Mouse (Mus musculus) intestine, postnatal 0 days (tissue): ENCODE data around the gene Ap1s3. TPM values are rescaled to one million over a fixed set of nuclear protein-coding genes. Genes with fewer than 3 reads are reported as not detected.

ENCODE experiments used
- ATAC-seq: fragments of 200-750 bp; cut with Nextera tagmentation; 2 replicates; pipeline ENCODE4 v1.8.0; 2017; ENCODE audit warnings: mild to moderate bottlenecking, moderate TSS enrichment, moderate library complexity
- H3K27ac ChIP-seq: fragments of 300-500 bp; sonication (generic); 2 replicates; pipeline ENCODE4 v1.5.1; 2014; ENCODE audit warnings: mild to moderate bottlenecking, low read depth, low read length, moderate library complexity
- H3K27me3 ChIP-seq: fragments of 300-500 bp; sonication (generic); replicated peaks from 2 replicates; pipeline ENCODE4 v1.6.1; 2014; ENCODE audit warnings: low read length, mixed read lengths; ENCODE audit not compliant: control insufficient read depth, insufficient read depth
- H3K36me3 ChIP-seq: fragments of 300-500 bp; sonication (generic); 2 replicates; pipeline ENCODE4 v1.6.1; 2014; ENCODE audit warnings: mild to moderate bottlenecking, moderate library complexity; ENCODE audit not compliant: control insufficient read depth, insufficient read depth
- H3K4me1 ChIP-seq: fragments of 300-500 bp; sonication (generic); replicated peaks from 2 replicates; pipeline ENCODE4 v1.6.1; 2014; ENCODE audit warnings: antibody characterized with exemption, low read length, mixed read lengths; ENCODE audit not compliant: control insufficient read depth, insufficient read depth
- H3K4me2 ChIP-seq: fragments of 300-500 bp; sonication (generic); replicated peaks from 2 replicates; pipeline ENCODE4 v1.6.1; 2014; ENCODE audit warnings: low read depth, mild to moderate bottlenecking, moderate library complexity
- H3K4me3 ChIP-seq: fragments of 300-500 bp; sonication (generic); 2 replicates; pipeline ENCODE4 v1.5.1; 2014; ENCODE audit warnings: low read depth, low read length
- H3K9ac ChIP-seq: fragments of 300-500 bp; sonication (generic); 2 replicates; pipeline ENCODE4 v1.6.1; 2014; ENCODE audit warnings: mild to moderate bottlenecking, low read depth, low read length
- H3K9me3 ChIP-seq: fragments of 300-500 bp; sonication (generic); 2 replicates; pipeline ENCODE4 v1.6.1; 2016; ENCODE audit warnings: mixed run types; ENCODE audit not compliant: control insufficient read depth
- CTCF ChIP-seq: sonication (generic); IDR thresholded peaks from 2 replicates; pipeline ENCODE4 v1.5.1; 2016; ENCODE audit warnings: low read depth, mild to moderate bottlenecking, control low read depth, antibody characterized with exemption, moderate library complexity
- WGBS: fragments of 180-500 bp; shearing (Covaris S2); extraction: QIAGEN DNeasy Blood & Tissue Kit; methylation state at CpG from one replicate; pipeline ENCODE4 v1.1.7; 2014; 5-methylcytosine and 5-hydroxymethylcytosine counted together
- polyA plus RNA-seq: library from polyadenylated mRNA; unstranded; fragments of >200 nt; fragmentation: Nextera tagmentation; extraction: Ambion mirVana; gene quantifications from 2 replicates; pipeline ENCODE4 v1.2.1, GENCODE M21; 2015

Gene Ap1s3
- polyA plus RNA-seq, 1 experiment from 2014 or later, result 2.5 TPM

DNA sequence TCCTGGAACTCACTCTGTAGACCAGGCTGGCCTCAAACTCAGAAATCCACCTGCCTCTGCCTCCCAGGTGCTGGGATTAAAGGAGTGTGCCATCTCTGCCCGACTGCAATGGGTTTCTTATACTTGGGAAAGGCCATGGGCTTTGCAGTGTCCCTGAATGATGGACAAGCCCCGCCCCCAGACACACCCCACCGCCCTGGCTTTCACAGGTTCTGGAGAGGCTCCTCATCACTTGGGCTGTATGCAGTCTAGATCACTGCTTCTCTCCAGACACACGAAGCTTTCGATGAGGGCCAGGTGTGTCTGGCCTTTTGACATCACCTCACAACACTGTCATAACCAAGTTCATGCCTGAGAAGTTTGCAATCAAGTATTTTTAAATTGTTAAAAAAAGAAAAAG lies 25.2 kb upstream of the Ap1s3 start:
- Histone ChIP-seq H3K36me3 (0 out of 2 replicates have a peak, but pooled peaks cover 7% of the 10 kb centered on the region), H3K9me3 (no peaks in the 10 kb centered on the region), H3K4me1 (no peaks in the 10 kb centered on the region), H3K4me3 (no peak overlapping the region), H3K27me3 (no peaks in the 10 kb centered on the region), H3K9ac (no peak overlapping the region), H3K4me2 (no peak overlapping the region), H3K27ac (no peak overlapping the region)
- no peak for ATAC-seq
- WGBS, result 65% methylated on average over 5 of the region's 5 CpGs
- no peak for TF ChIP-seq CTCF

DNA sequence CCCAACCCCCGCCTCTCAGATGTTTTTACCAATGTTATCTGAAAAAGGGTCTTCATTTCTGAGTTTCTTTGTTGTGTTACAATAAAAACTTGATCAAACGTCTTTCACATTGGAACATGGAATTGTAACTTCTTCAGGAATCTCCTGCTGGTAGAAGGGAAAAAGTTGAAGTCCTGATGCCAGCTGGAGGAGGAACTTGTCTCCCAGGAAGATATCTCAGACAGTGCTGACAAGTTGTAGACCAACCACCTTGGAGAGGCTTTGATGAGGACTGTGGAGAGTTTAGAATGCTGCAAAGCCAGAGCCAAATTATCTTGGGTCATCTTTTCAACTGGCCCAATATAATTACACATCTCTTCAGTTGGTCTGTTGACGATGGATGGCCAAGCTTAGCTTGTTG lies 20.7 kb upstream of the Ap1s3 start:
- Histone ChIP-seq H3K9me3 (no peaks in the 10 kb centered on the region), H3K36me3 (no peaks in the 10 kb centered on the region), H3K27ac (no peak overlapping the region), H3K4me1 (no peaks in the 10 kb centered on the region), H3K4me3 (no peak overlapping the region), H3K9ac (no peak overlapping the region), H3K27me3 (no peaks in the 10 kb centered on the region), H3K4me2 (no peak overlapping the region)
- 87% methylated on average over 3 of the region's 3 CpGs for WGBS
- no peak for TF ChIP-seq CTCF
- ATAC-seq, result no peak

DNA sequence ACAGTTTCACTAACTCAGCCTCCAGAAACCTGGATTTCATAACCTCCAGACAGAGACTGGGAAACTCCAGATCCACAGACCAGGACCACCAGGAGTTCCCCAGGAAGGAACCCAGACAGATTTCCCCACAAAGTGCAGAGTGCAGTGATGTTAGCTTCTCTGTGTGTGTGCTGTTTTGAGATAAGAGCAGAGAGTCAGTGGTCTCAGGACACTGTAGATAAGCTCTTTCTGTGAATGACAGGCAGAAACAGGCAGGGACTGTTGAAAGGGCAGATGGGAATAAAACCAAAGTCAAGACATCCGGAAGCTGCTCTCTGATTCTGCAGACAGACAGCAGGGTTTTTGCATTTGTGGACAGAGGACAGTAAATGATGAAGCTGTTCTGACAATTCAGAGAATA lies 15.5 kb upstream of the Ap1s3 start:
- ATAC-seq, result no peak
- Histone ChIP-seq H3K4me1 (no peaks in the 10 kb centered on the region), H3K4me2 (no peak overlapping the region), H3K36me3 (no peaks in the 10 kb centered on the region), H3K4me3 (no peak overlapping the region), H3K27me3 (no peaks in the 10 kb centered on the region), H3K27ac (no peak overlapping the region), H3K9me3 (no peaks in the 10 kb centered on the region), H3K9ac (no peak overlapping the region)
- TF ChIP-seq CTCF, result no peak
- 80% methylated on average over 1 of the region's 1 CpGs for WGBS

DNA sequence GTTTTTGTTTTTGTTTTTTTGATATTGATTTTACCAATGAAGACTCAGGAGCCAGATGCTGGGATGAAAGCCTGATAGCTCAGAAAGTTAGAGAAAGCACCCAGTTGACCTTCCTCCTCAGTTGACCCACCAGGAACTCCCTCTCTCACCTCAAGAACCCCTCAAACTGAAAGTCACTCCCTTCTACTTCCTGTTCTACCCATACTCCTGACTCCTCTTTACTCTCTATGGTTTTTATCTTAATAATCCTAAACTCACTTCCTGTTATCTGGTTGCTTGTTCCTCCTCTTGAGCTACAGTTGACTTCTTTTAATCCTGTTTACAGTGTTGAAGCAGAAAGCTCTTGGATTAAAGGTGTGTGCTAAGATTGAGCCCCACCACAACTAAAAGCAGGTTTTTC lies 12.3 kb upstream of the Ap1s3 start:
- ATAC-seq, result no peak
- Histone ChIP-seq H3K36me3 (no peaks in the 10 kb centered on the region), H3K9me3 (no peaks in the 10 kb centered on the region), H3K4me1 (no peaks in the 10 kb centered on the region), H3K4me3 (no peak overlapping the region), H3K27ac (no peak overlapping the region), H3K27me3 (no peaks in the 10 kb centered on the region), H3K4me2 (no peak overlapping the region), H3K9ac (no peak overlapping the region)
- no peak for TF ChIP-seq CTCF

DNA sequence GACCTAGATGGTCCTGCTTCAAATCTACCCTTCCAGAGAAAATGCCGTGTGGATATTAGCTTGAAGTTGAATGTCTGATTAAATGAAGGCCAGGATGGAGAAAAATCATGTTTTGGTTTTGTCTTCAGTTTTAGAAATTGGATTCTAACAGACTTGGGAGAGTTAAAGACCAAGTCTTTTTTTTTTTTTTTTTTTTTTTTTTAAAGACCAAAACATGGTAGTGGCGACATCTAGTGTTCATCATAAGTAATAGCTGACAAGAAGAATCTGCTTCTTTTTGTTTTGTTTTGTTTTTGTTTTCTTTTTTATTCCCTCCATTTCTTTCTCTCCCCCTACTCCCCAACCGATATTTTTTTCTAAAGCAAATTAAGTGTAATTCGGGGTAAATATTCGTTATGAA lies 11.2 kb upstream of the Ap1s3 start:
- WGBS, result 14% methylated on average over 5 of the region's 5 CpGs
- H3K27ac ChIP-seq, result no peak overlapping the region
- no peak for ATAC-seq
- no peak overlapping the region for H3K9ac ChIP-seq
- H3K4me2 ChIP-seq, result no peak overlapping the region
- no peak overlapping the region for H3K4me3 ChIP-seq
- H3K36me3 ChIP-seq, result no peaks in the 10 kb centered on the region
- no peaks in the 10 kb centered on the region for H3K9me3 ChIP-seq
- no peaks in the 10 kb centered on the region for H3K4me1 ChIP-seq
- H3K27me3 ChIP-seq, result no peaks in the 10 kb centered on the region
- TF ChIP-seq CTCF, result peak; percentile 63

DNA sequence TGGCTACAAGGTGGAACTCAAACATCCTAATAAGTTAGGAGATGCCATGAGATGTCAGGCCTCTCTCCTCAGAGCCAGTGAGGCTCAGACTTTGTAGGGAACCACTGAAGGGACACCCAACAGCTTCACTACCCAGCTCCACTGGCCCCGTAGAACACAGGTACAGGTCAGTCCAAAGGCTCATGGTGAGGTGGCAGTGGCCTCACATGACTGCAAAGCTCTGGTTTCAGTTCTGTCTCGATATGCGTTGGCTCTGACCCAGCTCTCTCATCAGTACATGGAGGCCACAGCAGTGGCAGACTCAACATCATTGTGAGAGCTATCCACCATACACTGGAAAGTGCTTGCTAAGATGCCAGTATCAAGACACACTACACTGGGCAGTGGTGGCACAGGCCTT lies 9.0 kb upstream of the Ap1s3 start:
- ATAC-seq, result peak; percentile 82
- no peaks in the 10 kb centered on the region for H3K4me1 ChIP-seq
- H3K27me3 ChIP-seq, result no peaks in the 10 kb centered on the region
- TF ChIP-seq CTCF, result no peak
- H3K27ac ChIP-seq, result peak overlapping the region; percentile 74
- H3K9ac ChIP-seq, result no peak overlapping the region
- H3K4me2 ChIP-seq, result no peak overlapping the region
- H3K4me3 ChIP-seq, result no peak overlapping the region
- 64% methylated on average over 3 of the region's 3 CpGs for whole genome bisulfite sequencing
- no peaks in the 10 kb centered on the region for H3K9me3 ChIP-seq
- H3K36me3 ChIP-seq, result no peaks in the 10 kb centered on the region

DNA sequence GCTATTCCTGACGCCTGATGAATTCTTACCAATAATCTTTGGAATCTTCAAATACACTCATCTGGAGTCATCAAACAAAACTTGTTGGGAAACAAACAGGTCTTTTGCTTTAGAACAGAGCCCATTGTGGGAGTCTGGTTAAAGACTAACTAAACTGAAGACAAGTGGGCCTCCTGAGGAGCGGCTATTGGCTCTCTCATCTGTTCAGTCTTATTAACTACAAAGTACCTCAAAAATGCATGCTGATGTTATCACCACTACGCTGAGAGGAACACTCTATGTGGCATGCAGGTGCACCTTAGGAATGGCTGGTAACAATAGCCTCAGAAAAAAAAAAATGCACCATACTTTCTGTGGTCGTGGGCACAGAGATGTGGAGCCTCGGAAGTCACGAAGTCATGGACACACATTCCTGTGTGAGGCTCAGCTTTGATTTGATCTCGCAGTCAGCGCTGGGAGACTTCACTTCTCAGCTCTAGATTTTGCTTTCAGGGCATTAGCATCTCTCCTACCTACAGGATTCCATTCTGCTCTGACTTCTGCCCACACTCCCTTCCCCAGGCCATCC lies 6.4 kb upstream of the Ap1s3 start:
- no peak overlapping the region for H3K4me2 ChIP-seq
- 41% methylated on average over 8 of the region's 8 CpGs for WGBS
- H3K9me3 ChIP-seq, result no peaks in the 10 kb centered on the region
- 0 out of 2 replicates have a peak overlapping the region, but pooled peaks have one; percentile 21 for H3K27ac ChIP-seq
- no peak overlapping the region for H3K4me3 ChIP-seq
- H3K36me3 ChIP-seq, result no peaks in the 10 kb centered on the region
- TF ChIP-seq CTCF, result no peak
- no peak overlapping the region for H3K9ac ChIP-seq
- H3K27me3 ChIP-seq, result no peaks in the 10 kb centered on the region
- no peak for ATAC-seq
- H3K4me1 ChIP-seq, result no peaks in the 10 kb centered on the region
